Mouse (Mus musculus) hindbrain, embryonic 10.5 days (tissue): ENCODE data around the gene Ric3. TPM values are rescaled to one million over a fixed set of nuclear protein-coding genes. Genes with fewer than 3 reads are reported as not detected.
"Not testable (repeated sequence)": the region's sequence is repeated elsewhere in the genome, so short reads cannot be mapped to it uniquely, and the experiment has no call there.

ENCODE experiments used
- DNase-seq: peaks from one replicate; pipeline ENCODE4 v3.0.0-alpha.2; 2017; ENCODE audit warnings: low spot score
- H3K27ac ChIP-seq: fragments of 300-500 bp; sonication (generic); 2 replicates; pipeline ENCODE4 v1.5.1; 2016; ENCODE audit warnings: mild to moderate bottlenecking, moderate library complexity
- H3K27me3 ChIP-seq: fragments of 300-500 bp; sonication (generic); 2 replicates; pipeline ENCODE4 v1.6.1; 2016; ENCODE audit warnings: mild to moderate bottlenecking; ENCODE audit not compliant: poor library complexity, insufficient read depth, severe bottlenecking
- H3K36me3 ChIP-seq: fragments of 300-500 bp; sonication (generic); 2 replicates; pipeline ENCODE4 v1.6.1; 2016; ENCODE audit warnings: mild to moderate bottlenecking, moderate library complexity
- H3K4me1 ChIP-seq: fragments of 300-500 bp; sonication (generic); replicated peaks from 2 replicates; pipeline ENCODE4 v1.6.1; 2016; ENCODE audit warnings: mild to moderate bottlenecking
- H3K4me3 ChIP-seq: fragments of 300-500 bp; sonication (generic); 2 replicates; pipeline ENCODE4 v1.5.1; 2016; ENCODE audit warnings: mild to moderate bottlenecking, moderate library complexity
- H3K9me3 ChIP-seq: fragments of 300-500 bp; sonication (generic); 2 replicates; pipeline ENCODE4 v1.6.1; 2016; ENCODE audit warnings: mild to moderate bottlenecking, moderate library complexity
- WGBS: fragments of 180-500 bp; shearing (Covaris S2); methylation state at CpG from one replicate; pipeline ENCODE4 v1.1.7; 2016; 5-methylcytosine and 5-hydroxymethylcytosine counted together
- polyA plus RNA-seq: library from polyadenylated mRNA; unstranded; fragments of >200 nt; fragmentation: Nextera tagmentation; extraction: Ambion mirVana; gene quantifications from 2 replicates; pipeline ENCODE4 v1.2.1, GENCODE M21; 2016

The Ric3 gene
- polyA plus RNA-seq, 1 experiment from 2014 or later, result 17.3 TPM

DNA sequence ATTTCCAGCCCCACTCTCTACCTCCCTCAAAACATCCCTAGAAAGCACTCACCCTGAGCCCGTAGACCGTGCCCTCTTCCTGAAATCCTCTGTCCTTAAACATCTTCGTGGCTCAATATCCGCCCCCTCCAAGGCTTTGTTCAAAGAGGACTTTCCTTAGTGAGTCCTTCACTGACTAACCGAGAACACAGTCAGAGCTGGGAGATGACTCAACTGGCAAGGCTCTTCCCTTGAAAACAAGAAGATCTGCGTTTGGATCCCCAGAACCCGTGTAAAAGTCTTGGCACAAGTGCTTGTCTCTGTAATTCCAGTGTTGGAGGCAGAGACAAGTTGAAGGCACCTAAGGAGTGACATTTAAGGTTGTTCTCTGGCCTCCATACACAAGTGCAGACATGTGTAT lies 11.2 kb upstream of the Ric3 start:
- WGBS, result no CpG with 5 or more reads among the region's 7 CpGs
- no peaks in the 10 kb centered on the region for H3K27me3 ChIP-seq
- no peak overlapping the region for H3K4me3 ChIP-seq
- H3K4me1 ChIP-seq, result peaks cover 5% of the 10 kb centered on the region
- DNase-seq, result no peak
- H3K27ac ChIP-seq, result no peak overlapping the region
- H3K9me3 ChIP-seq, result no peaks in the 10 kb centered on the region
- H3K36me3 ChIP-seq, result no peaks in the 10 kb centered on the region

DNA sequence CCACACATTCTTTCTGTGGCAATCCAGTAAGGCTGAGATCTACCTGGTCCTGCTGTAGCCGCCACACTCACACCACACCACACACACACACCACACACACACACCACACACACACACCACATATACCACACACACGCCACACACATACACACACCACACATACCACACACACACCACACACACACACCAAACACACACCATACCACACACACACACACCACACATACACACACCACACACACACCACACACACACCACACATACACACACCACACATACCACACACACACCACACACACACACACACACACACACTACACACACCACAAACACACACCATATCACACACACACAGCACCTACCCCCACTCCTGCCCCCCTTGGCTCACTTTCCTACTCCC lies 8.2 kb upstream of the Ric3 start:
- DNase-seq, H3K4me1 ChIP-seq, H3K36me3 ChIP-seq, H3K27me3 ChIP-seq, H3K4me3 ChIP-seq, H3K9me3 ChIP-seq, H3K27ac ChIP-seq: not testable (repeated sequence)
- no CpG with 5 or more reads among the region's 2 CpGs for WGBS

DNA sequence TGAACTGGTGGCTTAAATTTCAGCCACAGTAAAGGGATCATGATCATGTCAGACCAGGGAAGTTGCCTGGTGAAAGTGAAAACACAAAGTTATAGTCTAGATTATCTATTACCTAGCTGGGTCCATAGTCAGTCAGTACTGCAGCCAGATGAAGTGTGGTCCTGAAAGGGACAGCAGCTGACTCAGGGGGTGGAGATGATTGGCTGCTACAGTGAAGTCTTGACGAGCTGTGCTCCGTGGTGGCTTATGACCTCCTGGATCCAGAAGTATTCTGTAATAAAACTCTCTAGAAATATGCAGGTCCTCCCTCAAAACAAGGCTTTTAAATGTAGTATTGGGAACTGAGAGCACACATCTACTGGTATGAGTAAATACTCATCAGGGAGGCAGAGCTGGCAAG lies 3.8 kb upstream of the Ric3 start:
- Histone ChIP-seq H3K4me1 (peaks cover 15% of the 10 kb centered on the region), H3K36me3 (no peaks in the 10 kb centered on the region), H3K27ac (no peak overlapping the region), H3K9me3 (no peaks in the 10 kb centered on the region), H3K4me3 (no peak overlapping the region), H3K27me3 (peaks cover 10% of the 10 kb centered on the region; the same call in 1 of the 2 replicates)
- WGBS, result 29% methylated on average over 2 of the region's 2 CpGs
- no peak for DNase-seq

DNA sequence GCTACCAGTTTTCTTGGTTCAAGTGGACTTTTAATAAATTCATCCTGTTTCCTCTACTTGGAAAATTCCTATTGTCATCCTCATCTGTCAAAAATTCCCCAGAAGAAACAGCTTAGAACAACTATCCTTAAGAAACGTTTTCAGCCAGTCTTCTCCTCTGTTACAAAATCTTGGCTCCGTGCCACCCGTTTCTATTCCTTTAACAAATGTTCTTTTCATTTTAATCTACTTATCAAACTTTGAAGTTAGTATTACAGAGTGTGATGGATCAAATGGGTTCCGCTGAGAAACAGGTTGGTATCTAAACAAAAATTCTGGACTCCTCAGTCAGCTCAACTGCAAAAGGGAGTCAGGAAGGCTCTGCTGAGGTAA lies 668 bp upstream of the Ric3 start:
- H3K27ac ChIP-seq, result no peak overlapping the region
- no peak for DNase-seq
- peaks cover 18% of the 10 kb centered on the region for H3K4me1 ChIP-seq
- H3K27me3 ChIP-seq, result peaks cover 10% of the 10 kb centered on the region; the same call in 1 of the 2 replicates
- H3K4me3 ChIP-seq, result peak overlapping the region; percentile 74; the same call in 1 of the 2 replicates
- H3K9me3 ChIP-seq, result no peaks in the 10 kb centered on the region
- WGBS, result 86% methylated on average over 4 of the region's 4 CpGs
- 0 out of 2 replicates have a peak, but pooled peaks cover 4% of the 10 kb centered on the region for H3K36me3 ChIP-seq

DNA sequence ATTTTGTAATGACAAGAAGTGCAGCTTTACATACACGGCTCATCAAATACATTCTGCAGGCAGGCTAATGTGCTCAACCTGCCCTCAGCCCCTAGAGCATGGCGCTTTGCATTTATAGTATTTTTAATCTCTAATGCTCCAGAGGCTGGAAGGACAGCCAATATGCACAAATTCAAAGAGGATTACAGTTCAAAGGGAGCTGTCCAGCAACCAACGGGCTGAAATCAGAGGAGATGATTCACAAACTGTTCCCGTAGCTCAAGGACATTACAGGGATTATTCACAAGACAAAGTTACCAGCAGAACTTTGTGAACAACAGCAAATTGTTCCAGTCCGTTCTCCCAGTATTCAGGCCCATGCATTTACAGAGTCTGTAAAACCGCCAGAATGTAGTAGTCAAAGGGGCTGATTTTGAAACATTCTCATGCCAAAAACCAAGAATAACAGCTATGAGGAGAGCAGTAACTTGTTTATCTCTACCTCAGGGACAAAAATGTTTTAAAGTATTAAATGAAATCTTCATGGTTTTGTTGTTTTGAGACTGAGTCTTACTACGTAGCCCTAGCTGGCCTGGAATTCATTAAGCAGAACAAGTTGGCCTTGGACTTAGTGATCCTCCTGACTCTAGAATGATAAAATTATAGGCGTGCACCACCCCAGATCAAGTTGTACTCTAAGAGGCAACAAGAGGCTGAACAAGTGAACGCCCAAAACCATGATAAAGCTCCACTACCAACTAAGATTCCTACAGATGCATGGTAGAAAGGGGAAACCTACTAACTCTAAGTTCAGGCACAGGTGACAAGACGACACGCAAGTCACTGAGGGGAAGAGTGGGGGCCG lies 640 bp downstream of the Ric3 start:
- H3K4me1 ChIP-seq, result peaks cover 18% of the 10 kb centered on the region
- peak overlapping the region; percentile 90 for H3K27ac ChIP-seq
- 0 out of 2 replicates have a peak, but pooled peaks cover 4% of the 10 kb centered on the region for H3K36me3 ChIP-seq
- WGBS, result 25% methylated on average over 12 of the region's 12 CpGs
- peak; percentile 47 for DNase-seq
- no peaks in the 10 kb centered on the region for H3K9me3 ChIP-seq
- peaks cover 10% of the 10 kb centered on the region; the same call in 1 of the 2 replicates for H3K27me3 ChIP-seq
- H3K4me3 ChIP-seq, result peak overlapping the region; percentile 74

DNA sequence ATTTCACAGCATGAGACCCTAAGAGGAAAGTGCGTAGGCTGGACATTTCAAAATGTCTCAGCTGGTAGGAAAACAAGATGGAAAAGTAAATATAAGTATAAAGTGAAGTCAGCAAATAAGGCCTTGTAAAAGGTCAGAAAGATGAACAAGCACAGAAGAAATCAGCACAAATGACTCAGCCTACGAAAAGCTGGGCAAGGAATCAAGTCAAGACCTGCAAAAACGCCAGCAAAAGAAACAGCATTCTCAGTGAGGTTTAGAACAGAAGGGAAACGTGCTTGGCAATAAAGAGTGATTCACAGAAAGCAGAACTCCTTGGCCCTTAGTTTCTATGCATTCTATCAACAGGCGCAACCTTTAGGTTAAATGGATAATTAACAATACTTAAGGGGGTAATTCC lies 10.8 kb downstream of the Ric3 start:
- no peak overlapping the region for H3K27ac ChIP-seq
- H3K27me3 ChIP-seq, result no peaks in the 10 kb centered on the region
- no peaks in the 10 kb centered on the region for H3K4me1 ChIP-seq
- H3K36me3 ChIP-seq, result no peaks in the 10 kb centered on the region
- H3K4me3 ChIP-seq, result no peak overlapping the region
- no peak for DNase-seq
- H3K9me3 ChIP-seq, result no peaks in the 10 kb centered on the region
- WGBS, result 80% methylated on average over 5 of the region's 5 CpGs

DNA sequence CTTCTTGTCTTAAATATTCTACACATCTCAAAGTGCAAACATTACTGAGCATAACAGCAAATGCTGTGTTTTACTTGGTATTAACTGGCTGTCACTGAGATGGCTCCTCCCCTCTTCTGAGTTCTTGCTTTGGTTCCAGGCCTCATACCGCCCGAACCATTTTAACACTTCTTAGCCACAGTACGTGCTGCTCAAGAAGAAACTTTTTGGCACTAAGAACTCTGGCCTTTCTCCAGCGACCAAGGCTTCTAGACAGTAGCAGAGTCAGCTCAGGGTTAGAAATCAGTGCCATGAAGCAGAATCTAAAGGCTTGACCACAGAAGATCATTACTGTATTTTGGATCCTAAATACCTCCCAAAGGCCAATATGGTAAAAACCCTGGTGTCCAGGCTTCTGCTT lies 13.5 kb downstream of the Ric3 start:
- no peaks in the 10 kb centered on the region for H3K9me3 ChIP-seq
- H3K27ac ChIP-seq, result no peak overlapping the region
- 91% methylated on average over 4 of the region's 4 CpGs for WGBS
- no peak for DNase-seq
- H3K36me3 ChIP-seq, result no peaks in the 10 kb centered on the region
- no peaks in the 10 kb centered on the region for H3K27me3 ChIP-seq
- H3K4me1 ChIP-seq, result no peaks in the 10 kb centered on the region
- no peak overlapping the region for H3K4me3 ChIP-seq

DNA sequence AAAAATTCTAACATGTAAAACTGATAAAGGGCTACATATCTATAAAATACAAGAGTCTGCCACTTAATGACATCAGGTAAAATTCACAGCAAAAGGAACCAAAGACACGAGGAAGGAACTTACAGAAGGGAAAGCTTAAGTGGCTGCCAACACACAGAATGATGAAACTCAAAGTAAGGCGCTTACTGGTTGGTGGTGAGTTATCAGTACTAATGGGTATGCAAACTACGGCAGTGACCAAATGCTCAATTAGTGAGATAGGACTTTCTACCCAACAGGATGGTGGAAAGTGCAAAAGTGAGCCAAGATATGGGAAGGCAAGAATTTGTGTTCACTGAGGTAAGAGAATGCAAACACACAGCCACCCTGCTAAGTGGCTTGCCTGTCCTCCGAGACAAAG lies 23.6 kb downstream of the Ric3 start:
- no peak overlapping the region for H3K27ac ChIP-seq
- H3K36me3 ChIP-seq, result peaks cover 8% of the 10 kb centered on the region; the same call in 1 of the 2 replicates
- H3K27me3 ChIP-seq, result no peaks in the 10 kb centered on the region
- no peak for DNase-seq
- no peak overlapping the region for H3K4me3 ChIP-seq
- WGBS, result 93% methylated on average over 4 of the region's 4 CpGs
- H3K9me3 ChIP-seq, result no peaks in the 10 kb centered on the region
- H3K4me1 ChIP-seq, result no peaks in the 10 kb centered on the region

DNA sequence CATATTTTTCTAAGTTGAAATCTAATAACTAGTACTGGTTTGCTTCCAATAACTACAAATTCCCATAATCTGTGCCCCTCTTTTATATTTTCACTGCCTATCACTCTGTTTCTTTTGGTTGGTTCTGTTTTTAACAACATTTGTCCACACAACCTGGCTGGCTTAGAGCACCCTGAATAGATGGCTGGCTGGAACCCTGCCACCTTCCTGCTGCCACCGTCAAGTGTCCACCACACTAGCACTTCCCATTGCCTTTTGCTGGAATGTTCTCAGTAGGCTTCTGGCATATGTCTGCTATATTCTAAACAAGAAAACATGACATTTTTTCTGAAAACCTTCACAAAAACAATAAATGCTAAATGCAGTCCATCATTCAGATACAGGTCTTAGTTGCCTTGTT lies 32.3 kb downstream of the Ric3 start:
- no peak for DNase-seq
- Histone ChIP-seq H3K4me1 (no peaks in the 10 kb centered on the region), H3K9me3 (no peaks in the 10 kb centered on the region), H3K27me3 (no peaks in the 10 kb centered on the region), H3K36me3 (peaks cover 18% of the 10 kb centered on the region), H3K4me3 (no peak overlapping the region), H3K27ac (no peak overlapping the region)
- WGBS, result 96% methylated on average over 1 of the region's 1 CpGs

DNA sequence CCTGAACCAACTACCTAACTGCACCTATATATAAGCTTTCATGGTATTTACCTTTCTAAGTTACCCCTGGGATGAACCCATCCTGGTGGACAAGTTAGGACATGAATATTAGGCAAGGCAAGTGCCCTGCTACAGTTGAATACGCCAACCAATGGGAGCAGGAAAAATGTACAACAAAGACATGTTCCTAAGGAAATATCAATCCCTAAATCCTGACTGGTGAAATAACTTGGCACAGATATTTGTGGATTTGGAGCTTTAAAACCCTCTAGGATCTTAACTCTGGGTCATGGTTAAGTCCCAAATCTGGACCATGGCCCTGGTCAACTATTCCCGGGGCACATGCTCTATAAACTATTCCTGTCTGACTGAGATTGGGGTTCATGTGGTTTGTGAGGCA lies 37.3 kb downstream of the Ric3 start:
- 91% methylated on average over 2 of the region's 2 CpGs for WGBS
- Histone ChIP-seq H3K36me3 (peaks cover 9% of the 10 kb centered on the region; the same call in 1 of the 2 replicates), H3K27ac (no peak overlapping the region), H3K27me3 (no peaks in the 10 kb centered on the region), H3K4me1 (no peaks in the 10 kb centered on the region), H3K4me3 (no peak overlapping the region), H3K9me3 (no peaks in the 10 kb centered on the region)
- DNase-seq, result no peak

DNA sequence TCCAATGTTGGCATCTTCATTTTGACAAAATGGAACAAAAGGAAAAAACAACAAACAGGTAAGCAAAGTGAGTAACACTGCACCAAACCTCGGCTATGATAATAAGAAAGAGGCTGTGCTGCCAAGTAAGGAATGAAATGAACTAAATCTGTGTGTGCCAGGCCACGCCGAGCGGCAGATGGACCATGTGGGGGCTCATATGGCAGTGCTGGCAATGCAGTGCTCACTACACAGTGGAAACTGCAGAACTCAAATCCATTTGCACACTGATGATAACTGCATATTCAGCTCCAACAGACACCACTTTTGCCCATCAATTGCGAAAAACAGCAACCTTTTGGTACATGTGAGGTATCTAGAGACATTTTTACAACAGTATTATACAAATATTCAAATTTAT lies 43.7 kb downstream of the Ric3 start:
- 83% methylated on average over 5 of the region's 5 CpGs for WGBS
- no peaks in the 10 kb centered on the region for H3K9me3 ChIP-seq

DNA sequence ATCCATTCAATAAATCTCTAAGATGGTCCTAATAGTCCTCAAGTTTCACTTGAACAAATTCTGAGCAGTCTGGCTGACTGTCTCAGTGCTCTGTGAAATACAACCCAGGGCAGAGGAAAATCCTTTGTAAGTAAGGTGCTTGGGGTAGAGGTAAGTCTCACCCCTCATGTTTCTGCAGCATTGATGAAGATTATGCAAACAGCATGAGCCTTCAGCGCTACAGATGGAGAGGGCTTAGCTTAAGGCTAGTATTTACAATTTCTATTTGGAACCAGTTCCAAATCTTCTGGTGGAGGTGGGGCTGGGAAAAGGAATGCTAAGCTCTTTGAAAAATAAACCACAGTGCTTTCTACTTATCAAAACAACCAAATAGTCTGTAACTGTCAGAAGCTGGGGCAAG lies 44.1 kb downstream of the Ric3 start:
- Histone ChIP-seq H3K9me3 (no peaks in the 10 kb centered on the region), H3K36me3 (peaks cover 33% of the 10 kb centered on the region), H3K4me1 (no peaks in the 10 kb centered on the region), H3K4me3 (no peak overlapping the region), H3K27me3 (no peaks in the 10 kb centered on the region), H3K27ac (no peak overlapping the region)
- WGBS, result 56% methylated on average over 1 of the region's 1 CpGs
- DNase-seq, result no peak

More for the DNA sequence above, 43.7 kb downstream of the Ric3 start:
- Histone ChIP-seq H3K36me3 (peaks cover 31% of the 10 kb centered on the region), H3K4me3 (no peak overlapping the region), H3K27ac (no peak overlapping the region), H3K4me1 (no peaks in the 10 kb centered on the region), H3K27me3 (no peaks in the 10 kb centered on the region)
- no peak for DNase-seq

DNA sequence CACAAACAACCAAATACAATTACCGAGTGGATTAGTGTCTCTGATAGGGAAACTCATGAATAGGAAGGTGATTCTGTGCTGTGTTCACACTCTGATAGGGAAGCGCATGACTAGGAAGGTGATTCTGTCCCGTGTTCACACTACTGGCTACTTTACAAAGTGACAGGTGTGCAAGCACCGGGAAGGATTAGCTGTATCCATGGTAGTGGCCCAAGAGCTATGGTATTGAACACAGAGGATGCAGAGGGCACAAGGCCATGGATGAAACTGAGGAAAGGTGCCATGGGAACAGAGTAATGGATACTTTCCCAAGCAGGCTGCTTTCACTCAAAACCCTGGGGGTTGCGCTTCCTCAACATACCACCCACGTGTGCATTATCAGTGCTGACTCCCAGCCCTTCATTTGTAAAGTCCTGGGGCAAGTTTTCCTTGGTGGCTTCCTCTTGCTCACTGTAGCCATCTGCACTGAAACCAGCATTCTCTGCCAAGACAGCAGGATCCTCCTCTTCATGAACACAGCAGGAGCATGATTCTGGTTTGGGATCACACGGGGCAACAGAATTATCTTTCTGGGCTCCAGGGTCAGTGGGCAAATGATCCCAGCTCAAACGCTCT lies 44.9 kb downstream of the Ric3 start:
- Histone ChIP-seq H3K4me3 (no peak overlapping the region), H3K27ac (no peak overlapping the region), H3K9me3 (no peaks in the 10 kb centered on the region), H3K36me3 (peaks cover 33% of the 10 kb centered on the region), H3K27me3 (no peaks in the 10 kb centered on the region), H3K4me1 (no peaks in the 10 kb centered on the region)
- 84% methylated on average over 8 of the region's 8 CpGs for WGBS
- DNase-seq, result no peak
